Comparison of ENCODE assay signal across 10 mouse cellular contexts in genomic region chr1:191181469-191182259, GRCm38 (mm10). TPM values are rescaled to one million over a fixed set of nuclear protein-coding genes. Genes with fewer than 3 reads are reported as not detected.
A peak's percentile ranks its signal among the peaks of the same experiment; 100 is the strongest.
DNase-seq lines count a peak whose midpoint lies in the region; ATAC-seq and TF ChIP-seq lines count a peak whose summit lies in the region.
"Had no signal": no experiment of that assay in that cellular context is flagged by ENCODE, and none has a peak within 500 bp of the region (broad histone marks: within the 10 kb centered on the region; RNA-seq: fewer than 3 reads in every experiment).

No protein-coding gene starts in this region.

- no peaks in the 10 kb centered on the region for H3K9me3 ChIP-seq in heart, embryonic 10.5 days
- H3K9me3 ChIP-seq in hindbrain, postnatal 0 days (ENCODE audit: low read length): no peaks in the 10 kb centered on the region
- H3K9me3 ChIP-seq in midbrain, embryonic 12.5 days: no peaks in the 10 kb centered on the region

- DNase-seq in heart, embryonic 10.5 days (ENCODE audit: low spot score): no peak
- DNase-seq in heart, postnatal 10 days: no peak
- DNase-seq in MN1 (ENCODE audit: low spot score): peak; percentile 36
- no peak for DNase-seq in hindbrain, postnatal 0 days (ENCODE audit: low spot score)
- DNase-seq in thymus, postnatal 25 days: no peak
- DNase-seq in c-Kit-positive CD71-positive TER-119-positive erythroid progenitor cells, embryonic 14.5 days (ENCODE audit: low spot score): no peak
- DNase-seq in kidney, postnatal 10 days: no peak

- H3K4me1 ChIP-seq in heart, embryonic 10.5 days: peaks cover 70% of the 10 kb centered on the region
- H3K4me1 ChIP-seq in hindbrain, postnatal 0 days (ENCODE audit: insufficient read depth, low read length): peaks cover 16% of the 10 kb centered on the region; the same call in 1 of the 2 replicates
- H3K4me1 ChIP-seq in midbrain, embryonic 12.5 days: peaks cover 54% of the 10 kb centered on the region

- no peak for TF ChIP-seq CTCF in hindbrain, postnatal 0 days (IDR thresholded peaks at IDR 0.05; ENCODE audit: low read depth)

- intact Hi-C loops in heart, postnatal 10 days (cut with DNase I): loop anchor here (5.0 kb wide), 1 partner anchor 239 kb away; no protein-coding TSS in a partner anchor

- peak overlapping the region; percentile 100; the same call in 1 of the 2 replicates for H3K4me2 ChIP-seq in hindbrain, postnatal 0 days (ENCODE audit: low read depth, low read length)
- H3K4me2 ChIP-seq in midbrain, embryonic 12.5 days (replicated peaks): peak overlapping the region; percentile 97

- ATAC-seq in hindbrain, postnatal 0 days: no peak
- ATAC-seq in midbrain, embryonic 12.5 days (ENCODE audit: low FRiP score, low read depth): no peak

- H3K27ac ChIP-seq in heart, embryonic 10.5 days: peak overlapping the region; percentile 91; the same call in 1 of the 2 replicates
- H3K27ac ChIP-seq in hindbrain, postnatal 0 days: no peak overlapping the region
- no peak overlapping the region for H3K27ac ChIP-seq in midbrain, embryonic 12.5 days (replicated peaks)

- H3K9ac ChIP-seq in hindbrain, postnatal 0 days (replicated peaks; ENCODE audit: low read length): no peak overlapping the region
- H3K9ac ChIP-seq in midbrain, embryonic 12.5 days (replicated peaks): no peak overlapping the region

- WGBS in heart, embryonic 10.5 days: 42% methylated on average over 12 of the region's 12 CpGs
- 50% methylated on average over 12 of the region's 12 CpGs for WGBS in hindbrain, postnatal 0 days
- WGBS in midbrain, embryonic 12.5 days: 53% methylated on average over 12 of the region's 12 CpGs

- H3K27me3 ChIP-seq in heart, embryonic 10.5 days (ENCODE audit: insufficient read depth, poor library complexity, severe bottlenecking): peaks cover 24% of the 10 kb centered on the region
- peaks cover 50% of the 10 kb centered on the region for H3K27me3 ChIP-seq in hindbrain, postnatal 0 days (ENCODE audit: insufficient read depth, low read length)
- peaks cover 87% of the 10 kb centered on the region for H3K27me3 ChIP-seq in midbrain, embryonic 12.5 days

- peak overlapping the region; percentile 75 for H3K4me3 ChIP-seq in heart, embryonic 10.5 days
- H3K4me3 ChIP-seq in hindbrain, postnatal 0 days (ENCODE audit: low read length): no peak overlapping the region
- H3K4me3 ChIP-seq in midbrain, embryonic 12.5 days: peak overlapping the region; percentile 51

- H3K36me3 ChIP-seq in heart, embryonic 10.5 days: 0 out of 2 replicates have a peak, but pooled peaks cover 4% of the 10 kb centered on the region
- H3K36me3 ChIP-seq in hindbrain, postnatal 0 days (ENCODE audit: insufficient read depth, low read length): no peaks in the 10 kb centered on the region
- H3K36me3 ChIP-seq in midbrain, embryonic 12.5 days: no peaks in the 10 kb centered on the region

RNA-seq across cellular contexts. Expression of gene Fam71a, which starts 17.0 kb away (rescaled TPM):
- not detected in 2 replicates for polyA plus RNA-seq in heart, embryonic 10.5 days (2016; fragmentation: Nextera tagmentation; extraction: Ambion mirVana)
- not detected for total RNA-seq in heart, postnatal 10 days (2021)
- total RNA-seq in hindbrain, postnatal 0 days (2014; rRNA removed): not detected in 2 replicates
- polyA plus RNA-seq in hindbrain, postnatal 0 days (2015; fragmentation: Nextera tagmentation; extraction: Ambion mirVana): not detected in 2 replicates
- polyA plus RNA-seq in midbrain, embryonic 12.5 days (2016; fragmentation: Nextera tagmentation; extraction: Ambion mirVana): not detected in 2 replicates
- total RNA-seq: adrenal gland, adult 8-10 months; layer of hippocampus, postnatal 25 days had no signal

RNA-seq across cellular contexts. Expression of gene Atf3, which starts 36.2 kb away (rescaled TPM):
- 8.0 and 13.5 TPM in 2 replicates for polyA plus RNA-seq in heart, embryonic 10.5 days (2016; fragmentation: Nextera tagmentation; extraction: Ambion mirVana)
- 1 to 10 TPM; 5.3 to 5.6 TPM for total RNA-seq in heart, postnatal 10 days (2021)
- 1.6 and 1.8 TPM in 2 replicates for total RNA-seq in hindbrain, postnatal 0 days (2014; rRNA removed)
- 1.7 and 1.8 TPM in 2 replicates for polyA plus RNA-seq in hindbrain, postnatal 0 days (2015; fragmentation: Nextera tagmentation; extraction: Ambion mirVana)
- 1.5 and 2.1 TPM in 2 replicates for polyA plus RNA-seq in midbrain, embryonic 12.5 days (2016; fragmentation: Nextera tagmentation; extraction: Ambion mirVana)
